Mouse (Mus musculus): ENCODE results near the gene Prnd.

Gene Prnd

DNA sequence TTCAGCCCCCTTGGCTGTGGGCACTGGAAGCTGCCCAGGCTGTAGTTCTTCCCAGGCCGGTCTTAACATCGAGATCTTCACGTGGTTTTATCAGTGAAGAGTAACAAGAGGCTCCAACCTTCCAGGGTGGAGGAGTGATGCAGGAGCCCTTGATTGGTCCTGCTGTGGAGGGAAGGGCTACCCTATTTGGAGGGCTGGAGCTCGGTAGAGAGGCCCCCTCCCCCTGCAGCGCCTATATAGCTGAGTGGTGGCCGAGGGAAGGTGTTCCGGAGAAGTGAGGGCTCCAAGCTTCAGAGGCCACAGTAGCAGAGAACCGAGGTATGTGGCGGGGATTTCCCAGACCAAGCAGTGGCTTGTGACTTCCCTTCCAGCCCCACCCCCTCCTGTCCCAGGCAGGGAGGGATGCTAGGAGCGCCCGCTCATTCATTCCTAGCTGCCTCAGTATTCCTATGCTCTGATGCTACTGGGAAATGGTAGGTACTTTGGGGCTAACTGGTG lies at the start of gene Prnd:
Gene Prnd (plus strand): TSS at position 264 of the 498 bp plus-strand sequence.
- no peak for DNase-seq

GRCm38 (mm10) chr2:131902423-131902822 lies 48.2 kb upstream of the Prnd start:
- no peak for DNase-seq

GRCm38 (mm10) chr2:131902867-131903266 lies 47.8 kb upstream of the Prnd start:
- peak; percentile 59 for DNase-seq

DNA sequence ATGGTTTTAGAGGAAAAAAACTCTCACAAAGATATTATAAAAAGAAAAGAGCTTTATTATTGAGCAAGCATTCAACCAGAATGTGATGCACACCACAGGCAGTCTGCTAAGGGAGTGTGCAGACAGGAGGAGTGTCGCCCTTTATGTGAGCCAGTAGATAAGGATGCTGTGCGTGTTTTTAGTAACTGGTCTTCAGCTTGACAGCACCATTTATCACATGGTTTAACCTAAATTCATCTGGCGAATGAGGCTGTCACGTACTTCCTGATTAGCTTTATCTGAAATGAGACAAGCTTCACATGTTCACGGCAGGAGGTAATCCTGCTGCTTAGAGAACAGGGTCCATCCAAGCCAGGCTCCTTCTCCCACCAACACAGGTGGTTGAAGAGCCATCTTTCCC lies 45.6 kb upstream of the Prnd start:
- no peak for DNase-seq

DNA sequence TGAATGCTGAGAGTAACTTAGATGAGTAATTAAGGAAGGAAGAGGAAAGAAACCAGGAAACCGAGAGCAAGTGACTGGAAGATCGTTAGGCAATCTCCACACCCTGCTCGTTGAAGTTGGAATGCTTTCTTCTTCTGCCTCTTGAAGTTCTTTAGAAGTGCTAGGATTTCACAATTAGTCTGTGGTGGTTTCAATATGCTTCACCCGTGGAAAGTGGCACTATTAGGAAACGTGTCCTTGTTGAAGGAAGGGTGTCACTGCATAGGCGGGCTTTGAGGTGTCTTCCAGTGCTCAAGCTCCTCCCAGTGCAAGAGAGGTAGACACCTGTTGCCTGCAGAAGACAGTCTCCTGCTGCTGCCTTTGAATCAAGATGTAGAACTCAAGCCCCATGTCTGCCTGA lies 44.9 kb upstream of the Prnd start:
- no peak for DNase-seq

DNA sequence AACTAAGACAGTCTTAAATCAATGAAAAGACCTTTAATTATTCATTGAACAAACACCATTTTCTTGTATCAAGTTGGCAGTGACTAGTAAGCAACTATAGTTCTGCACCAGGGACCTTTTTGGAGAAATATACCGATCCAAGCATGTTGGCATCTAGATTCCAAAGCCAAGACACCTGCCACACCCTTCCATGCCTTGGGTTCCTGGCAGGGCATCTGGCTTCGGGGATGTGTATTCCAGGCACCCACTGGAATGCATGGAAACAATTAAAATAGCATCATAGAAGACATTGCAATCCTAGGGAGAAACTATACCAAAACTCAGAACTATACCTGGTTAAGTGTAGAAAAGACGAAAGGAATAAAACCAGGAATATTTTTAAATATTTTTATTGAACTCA lies 44.4 kb upstream of the Prnd start:
- no peak for DNase-seq

DNA sequence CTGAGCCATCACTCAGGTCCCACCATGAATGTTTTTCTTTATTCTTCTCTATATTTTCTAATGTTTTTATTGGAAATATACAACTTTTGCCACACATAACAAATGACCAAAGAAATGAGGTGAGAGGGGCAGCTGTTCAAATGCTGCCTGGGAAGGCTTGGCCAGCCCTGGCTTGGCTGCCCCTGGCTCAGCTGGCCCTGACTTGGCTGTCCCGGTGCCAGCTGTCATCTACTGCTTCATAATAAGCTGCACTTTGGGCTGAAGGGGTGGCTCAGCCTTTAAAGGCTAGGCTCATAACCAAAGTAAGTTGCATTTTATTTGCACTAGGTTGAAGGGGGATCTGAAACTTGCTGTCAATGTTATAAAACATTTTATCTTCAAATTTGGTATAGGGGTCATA lies 43.8 kb upstream of the Prnd start:
- no peak for DNase-seq

DNA sequence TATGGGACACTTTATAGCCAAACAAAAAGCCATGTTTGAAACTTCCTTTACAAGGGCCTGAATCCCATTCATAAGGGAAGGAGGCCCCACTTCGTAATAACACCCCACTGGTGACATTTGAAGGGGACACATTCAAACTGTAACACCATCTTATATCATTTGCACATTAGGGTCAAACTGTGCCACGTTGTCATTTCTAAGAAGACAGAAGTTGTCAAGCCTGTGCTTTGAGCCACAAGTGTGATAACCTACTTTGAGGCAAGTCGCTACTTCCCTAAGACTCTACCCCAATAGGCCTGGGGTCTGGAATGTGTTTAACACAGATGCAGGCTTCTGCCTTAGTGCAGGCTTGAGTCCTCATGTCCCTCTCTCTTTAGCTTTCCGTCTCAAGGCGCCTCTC lies 43.4 kb upstream of the Prnd start:
- no peak for DNase-seq

GRCm38 (mm10) chr2:131908351-131908861 lies 42.3 kb upstream of the Prnd start:
- DNase-seq, result no peak

GRCm38 (mm10) chr2:131908906-131909305 lies 41.8 kb upstream of the Prnd start:
- DNase-seq, result no peak

DNA sequence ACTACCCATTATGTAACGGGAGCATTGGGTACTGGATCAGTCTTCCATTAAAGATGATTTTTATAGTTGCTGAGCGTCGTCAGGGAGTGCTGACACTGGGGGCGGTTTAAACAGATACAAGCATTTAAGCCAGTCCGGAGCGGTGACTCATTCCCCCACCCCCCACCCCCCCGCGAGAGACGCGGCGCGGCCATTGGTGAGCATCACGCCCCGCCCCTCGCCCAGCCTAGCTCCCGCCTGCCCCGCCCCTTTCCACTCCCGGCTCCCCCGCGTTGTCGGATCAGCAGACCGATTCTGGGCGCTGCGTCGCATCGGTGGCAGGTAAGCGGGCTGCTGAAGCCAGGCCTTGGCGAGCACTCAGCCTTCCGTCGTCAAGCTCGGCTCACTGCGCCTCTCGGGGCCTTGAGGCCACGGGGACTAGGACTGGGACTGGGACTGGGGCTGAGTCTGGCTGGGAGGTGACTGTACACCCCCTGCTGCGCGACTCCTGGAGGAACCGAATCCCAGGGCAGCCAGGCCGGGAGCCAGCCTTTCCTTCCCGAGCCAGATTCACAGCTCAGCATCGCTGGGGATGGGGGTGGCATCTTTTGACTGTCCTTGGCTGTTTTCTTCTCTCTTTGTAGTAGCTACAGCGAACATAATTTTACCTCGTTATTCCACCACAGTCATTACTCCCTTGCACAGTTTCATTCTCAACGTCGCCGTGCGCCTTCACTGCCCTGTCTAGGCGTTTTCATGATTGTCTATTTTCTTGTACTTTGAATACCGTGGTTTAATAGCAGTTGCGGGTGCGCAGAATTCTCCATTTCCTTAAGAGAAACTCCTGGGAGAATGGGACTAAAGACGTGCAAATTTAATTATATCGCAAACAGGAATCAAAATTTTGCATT lies 40.7 kb upstream of the Prnd start, which contains the start of the genes Prnp and Prn:
Gene Prnp (plus strand): TSS at position 246 of the 890 bp plus-strand sequence.
Gene Prn (plus strand): TSS at position 275 of the 890 bp plus-strand sequence.
- DNase-seq, result peak; percentile 94

GRCm38 (mm10) chr2:131910847-131911246 lies 39.8 kb upstream of the Prnd start:
- no peak for DNase-seq

DNA sequence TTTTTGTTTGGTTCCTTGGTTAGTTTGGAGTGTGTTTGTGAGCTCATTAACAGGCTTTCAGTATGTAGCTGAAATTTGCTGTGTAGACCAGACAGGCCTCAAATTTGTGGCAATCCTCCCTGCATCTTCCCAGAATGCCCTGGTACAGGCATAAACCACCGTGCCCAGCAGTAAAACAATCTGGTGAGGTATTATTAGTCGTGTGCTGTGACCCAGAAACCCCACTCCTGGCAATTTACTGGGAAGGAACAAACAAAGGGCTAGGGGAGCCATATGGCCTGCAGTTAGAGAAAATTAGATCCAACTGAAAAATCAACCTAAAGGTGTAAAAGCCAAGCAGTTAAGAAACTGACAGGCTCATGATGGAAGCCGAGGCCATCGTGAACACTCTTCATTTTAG lies 39.3 kb upstream of the Prnd start:
- no peak for DNase-seq

GRCm38 (mm10) chr2:131912526-131913258 lies 38.0 kb upstream of the Prnd start:
- DNase-seq, result no peak

DNA sequence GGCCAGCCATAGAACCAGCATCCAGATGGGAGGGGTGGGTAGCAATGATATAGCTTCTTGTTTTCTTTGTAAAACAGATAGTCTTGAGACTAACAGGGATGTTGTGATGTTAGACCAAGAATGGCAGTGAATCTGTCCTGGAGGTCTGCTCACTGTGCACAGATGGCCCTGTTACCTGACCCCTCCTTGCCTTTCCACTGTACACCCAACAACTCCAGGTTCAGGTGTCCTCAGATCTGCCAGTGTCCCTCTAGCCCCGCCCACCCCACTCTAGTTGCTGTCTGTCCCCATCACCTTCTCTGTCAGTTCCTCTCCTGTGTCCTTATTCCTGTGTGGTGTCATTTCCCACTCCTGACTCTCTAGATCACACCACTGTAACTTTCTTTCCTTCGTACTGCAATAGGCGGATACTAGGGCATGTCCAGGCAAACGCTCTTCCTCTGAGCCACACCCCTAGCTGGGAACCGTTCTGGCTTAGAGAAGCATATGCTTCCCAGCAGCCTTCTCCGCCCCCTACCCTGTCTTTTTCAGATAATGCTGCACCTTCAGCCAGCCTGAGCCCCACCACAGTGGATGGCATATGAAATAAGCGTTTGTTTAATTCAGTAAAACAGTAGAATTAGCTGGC lies 18.3 kb upstream of the Prnd start:
- DNase-seq, result no peak

DNA sequence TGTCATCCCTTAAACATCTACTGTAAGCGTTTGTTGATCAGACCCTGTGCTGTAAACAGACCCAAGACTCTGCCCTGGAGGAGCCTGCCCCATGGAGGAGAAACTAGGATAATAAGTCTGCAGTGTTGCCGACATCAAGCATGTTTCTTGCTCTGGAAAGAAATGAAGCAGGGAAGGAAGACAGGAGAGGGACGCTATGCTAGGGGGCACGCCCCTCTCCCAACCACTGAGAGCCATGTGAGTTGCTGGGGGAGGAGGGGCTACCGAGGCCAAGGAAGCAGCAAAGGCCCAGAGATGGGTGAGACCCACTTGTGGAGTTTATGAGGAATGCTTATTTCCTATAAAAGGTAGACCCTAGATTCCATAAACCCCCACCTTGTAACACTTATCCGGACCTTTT lies 17.6 kb upstream of the Prnd start:
- DNase-seq, result no peak

DNA sequence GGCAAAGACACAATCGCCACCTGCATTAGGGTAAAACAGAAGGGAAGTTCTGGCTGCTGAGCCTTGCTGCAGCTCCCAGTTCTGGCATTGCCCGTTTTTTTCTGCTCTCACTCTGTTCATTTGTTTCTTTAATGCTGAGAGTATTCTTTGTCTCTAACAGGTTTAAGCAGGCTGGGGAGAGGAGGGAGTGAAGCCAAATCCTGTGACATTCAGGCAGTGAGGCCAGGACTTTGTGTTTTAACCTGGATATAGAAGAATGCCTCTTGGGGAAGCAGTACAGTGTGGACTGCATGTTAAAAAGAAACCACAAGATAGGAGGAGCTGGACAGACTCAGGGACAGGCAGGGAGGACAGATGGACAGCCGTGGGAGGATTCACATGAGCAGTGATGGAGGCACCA lies 17.1 kb upstream of the Prnd start:
- DNase-seq, result no peak

- no peak for DNase-seq
Measured at GRCm38 (mm10) chr2:131934243-131934642, 16.4 kb upstream of the Prnd start.

GRCm38 (mm10) chr2:131935390-131936105 lies 15.1 kb upstream of the Prnd start:
- peak; percentile 25 for DNase-seq

DNA sequence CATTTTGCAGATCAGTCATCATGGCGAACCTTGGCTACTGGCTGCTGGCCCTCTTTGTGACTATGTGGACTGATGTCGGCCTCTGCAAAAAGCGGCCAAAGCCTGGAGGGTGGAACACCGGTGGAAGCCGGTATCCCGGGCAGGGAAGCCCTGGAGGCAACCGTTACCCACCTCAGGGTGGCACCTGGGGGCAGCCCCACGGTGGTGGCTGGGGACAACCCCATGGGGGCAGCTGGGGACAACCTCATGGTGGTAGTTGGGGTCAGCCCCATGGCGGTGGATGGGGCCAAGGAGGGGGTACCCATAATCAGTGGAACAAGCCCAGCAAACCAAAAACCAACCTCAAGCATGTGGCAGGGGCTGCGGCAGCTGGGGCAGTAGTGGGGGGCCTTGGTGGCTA lies 14.3 kb upstream of the Prnd start:
- no peak for DNase-seq

DNA sequence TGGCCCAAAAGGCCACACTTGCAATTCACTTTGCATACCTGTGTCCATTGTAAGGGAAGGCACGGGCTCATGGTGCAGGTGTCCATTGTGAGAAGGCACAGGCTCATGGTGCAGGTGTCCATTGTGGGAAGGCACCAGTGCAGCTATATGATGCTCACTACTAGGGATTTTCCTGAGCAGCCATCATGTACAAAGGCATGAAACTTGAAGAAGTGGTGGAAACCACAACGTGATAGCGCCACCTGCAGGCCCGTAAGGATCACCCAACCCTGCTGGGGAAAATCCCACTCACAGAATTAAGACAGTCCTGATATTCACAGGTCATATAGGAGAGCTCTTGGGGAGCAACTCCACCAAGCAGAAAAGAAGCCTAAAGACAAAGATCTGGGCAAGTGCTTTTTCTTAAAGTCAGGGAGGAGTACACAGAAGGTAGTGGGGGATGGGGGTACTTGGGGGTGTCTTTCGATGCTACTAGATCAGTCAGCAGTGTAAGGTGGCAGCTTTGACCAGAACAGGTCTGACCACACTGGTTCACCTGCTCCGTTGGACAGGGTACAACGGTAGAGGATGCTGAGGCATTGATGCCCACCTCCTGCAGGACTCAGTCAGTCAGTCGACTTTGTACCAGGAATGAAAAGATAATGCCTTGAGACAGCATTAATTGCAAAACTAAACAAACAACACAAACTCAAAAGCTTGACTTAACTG lies 11.1 kb upstream of the Prnd start:
- peak; percentile 60 for DNase-seq

- DNase-seq, result no peak
Measured at GRCm38 (mm10) chr2:131940506-131940905, 10.2 kb upstream of the Prnd start.

All from right cerebral cortex, adult 18-20 months (tissue).